Mouse (Mus musculus) central nervous system, embryonic 11.5 days (tissue): ENCODE data around the gene Uba6. TPM values are rescaled to one million over a fixed set of nuclear protein-coding genes. Genes with fewer than 3 reads are reported as not detected.

Experiments used
- polyA plus RNA-seq: library from polyadenylated mRNA; depleted of rRNA; stranded (reverse); fragments of >200 nt; gene quantifications from 2 replicates; pipeline ENCODE4 v1.2.3, GENCODE M21; 2012; rRNA removed

Gene Uba6
- 9.6 and 15.7 TPM in 2 replicates for polyA plus RNA-seq

GRCm38 (mm10) chr5:86172449-86173161, at the start of gene Uba6:
Uba6 (minus strand) TSS chr5:86172803.

GRCm38 (mm10) chr5:86197801-86198200, 25.2 kb upstream of the Uba6 start, which contains the start of gene Gnrhr:
Gnrhr (minus strand) TSS chr5:86197901.

GRCm38 (mm10) chr5:86071538-86071937, 101.1 kb downstream of the Uba6 start, which contains the start of gene Stap1:
Stap1 (plus strand) TSS chr5:86071746.

GRCm38 (mm10) chr5:86065101-86065875, 107.3 kb downstream of the Uba6 start, which contains the start of gene Cenpc1:
Cenpc1 (minus strand) TSS chr5:86065583.

Other genes starting within 250 kb of the Uba6 start
- 27.4 and 28.0 TPM in 2 replicates for gene Cenpc1, start 107.2 kb downstream of the Uba6 start, polyA plus RNA-seq
- gene Stap1, start 101.1 kb downstream of the Uba6 start, polyA plus RNA-seq, result 0.12 TPM in 2 replicates
- gene Gnrhr, start 25.1 kb upstream of the Uba6 start, polyA plus RNA-seq, result not detected in 2 replicates
- not detected in 2 replicates for gene Tmprss11c, start 116.5 kb upstream of the Uba6 start, polyA plus RNA-seq
- gene Tmprss11d, start 200.6 kb upstream of the Uba6 start, polyA plus RNA-seq, result not detected in 2 replicates